Mouse (Mus musculus) thymus, adult 2 months (tissue): ENCODE results near the gene Nxph1.

Experiments used
- CTCF ChIP-seq: fragments of 200-500 bp; IDR thresholded peaks from 2 replicates; pipeline ENCODE4 v1.5.1; 2012; ENCODE audit warnings: mild to moderate bottlenecking, control low read depth, low read length, moderate library complexity, borderline replicate concordance; ENCODE audit not compliant: control insufficient read depth, poor library complexity, insufficient read depth; ENCODE audit errors: extremely low read depth
- POLR2A ChIP-seq: fragments of 200-500 bp; IDR thresholded peaks from 2 replicates; pipeline ENCODE4 v1.6.1; 2012; ENCODE audit warnings: mild to moderate bottlenecking, low read length, control low read depth, moderate library complexity; ENCODE audit not compliant: control insufficient read depth, poor library complexity, insufficient read depth; ENCODE audit errors: extremely low read depth

DNA sequence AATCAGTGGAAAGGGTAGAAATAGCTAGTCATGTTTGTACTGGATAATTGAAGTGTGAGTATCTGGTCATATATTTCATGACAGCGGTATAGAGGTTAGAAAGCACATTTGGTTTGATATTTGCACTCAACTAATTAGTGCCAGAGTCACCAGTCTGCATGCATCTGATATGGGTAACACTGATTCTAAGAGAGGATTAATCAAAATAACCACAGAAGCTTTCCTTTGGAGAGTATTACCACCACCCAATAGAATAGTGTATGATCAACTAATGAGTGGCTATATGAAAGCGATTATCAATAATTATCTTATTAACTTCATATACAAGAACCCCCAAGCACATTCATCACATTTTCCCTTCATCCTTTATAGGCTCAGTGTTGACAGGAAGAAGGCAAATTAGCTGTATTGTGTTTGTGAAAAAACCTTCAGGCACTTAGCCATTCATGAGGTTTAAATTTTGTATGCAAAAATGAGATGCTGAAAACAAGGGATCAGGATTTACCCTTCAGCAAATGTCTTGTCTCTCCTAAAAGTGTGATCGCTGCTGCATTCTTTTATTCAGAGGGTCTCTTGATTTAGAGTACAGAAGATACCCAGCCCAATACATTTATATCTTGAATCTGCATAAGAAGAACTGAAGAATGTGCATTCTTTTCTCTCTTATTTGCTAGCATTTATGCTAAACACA lies 185.5 kb downstream of the Nxph1 start:
- TF ChIP-seq CTCF, result no peak
- no peak for TF ChIP-seq POLR2A
